Mouse (Mus musculus): ENCODE measurements at regions not wholly inside any gene's neighbourhood (a gene's known extent, or its start where the extent isn't known, plus 50 kb on each side); places are given as distances from the start of the nearest gene placed in this dataset.

DNA sequence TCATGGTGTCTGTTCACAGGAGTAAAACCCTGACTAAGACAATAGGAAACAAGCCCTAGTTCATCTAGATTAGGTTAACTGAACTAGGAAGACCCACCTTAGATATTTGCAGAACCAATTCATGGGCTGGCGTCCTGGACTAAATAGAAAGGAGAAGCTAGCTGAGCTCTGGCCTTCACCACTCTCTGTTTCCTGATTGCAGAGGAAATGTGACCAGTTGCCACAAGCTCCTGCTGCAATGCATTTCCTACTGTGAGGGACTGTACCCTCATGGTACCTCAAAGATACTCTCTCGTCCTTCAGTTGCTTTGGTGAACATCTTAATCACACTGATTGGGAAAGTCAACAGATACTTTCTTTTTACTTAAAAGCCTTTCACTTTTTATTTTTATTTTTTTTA is 222.9 kb upstream of the Id2 start:
- no peak for TF ChIP-seq CTCF (IDR thresholded peaks at IDR 0.05)
- TF ChIP-seq EP300 (IDR thresholded peaks at IDR 0.05; ENCODE audit: insufficient read depth, low read depth, low read length): no peak
- TF ChIP-seq POLR2A (IDR thresholded peaks at IDR 0.05; ENCODE audit: insufficient read depth, low read depth, low read length): no peak
